Mouse (Mus musculus) testis, adult 2 months (tissue): ENCODE data around the gene AC170998.1.

Experiments used
- CTCF ChIP-seq: fragments of 200-500 bp; IDR thresholded peaks from 2 replicates; pipeline ENCODE4 v1.5.1; 2012; ENCODE audit warnings: low read depth, mild to moderate bottlenecking, inconsistent platforms, low read length, moderate library complexity; ENCODE audit not compliant: control insufficient read depth, insufficient read depth, insufficient replicate concordance
- POLR2A ChIP-seq: fragments of 200-500 bp; IDR thresholded peaks from 2 replicates; pipeline ENCODE4 v1.6.1; 2012; ENCODE audit warnings: low read depth, mild to moderate bottlenecking, inconsistent platforms, low read length, moderate library complexity; ENCODE audit not compliant: control insufficient read depth

DNA sequence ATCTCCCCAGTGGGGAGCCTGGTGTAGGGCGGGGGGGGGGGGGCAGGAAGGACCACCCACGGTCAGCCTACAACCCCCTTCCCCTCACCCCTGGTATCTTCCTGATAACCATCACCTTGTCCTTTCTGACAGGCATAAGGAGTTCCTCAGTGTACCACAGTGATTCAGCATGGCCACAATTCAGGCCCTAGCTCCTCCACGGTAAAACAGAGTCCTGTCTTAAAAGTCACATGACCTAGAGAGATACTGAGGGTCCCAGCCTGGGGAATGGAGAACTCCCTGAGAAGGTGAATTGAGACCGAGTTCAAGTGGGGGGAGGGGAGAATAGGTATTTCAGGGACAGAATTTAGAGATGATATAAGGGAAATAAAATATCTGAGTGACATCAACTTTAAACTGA lies 38.5 kb upstream of the AC170998.1 start:
- TF ChIP-seq CTCF (no peak), POLR2A (no peak)
